Mouse (Mus musculus) midbrain, embryonic 13.5 days (tissue): Measurements from ENCODE around the gene Tdrd5. TPM values are rescaled to one million over a fixed set of nuclear protein-coding genes. Genes with fewer than 3 reads are reported as not detected.
"Not testable (repeated sequence)": the region's sequence is repeated elsewhere in the genome, so short reads cannot be mapped to it uniquely, and the experiment has no call there.

ENCODE experiments used
- ATAC-seq: fragments of 200-750 bp; cut with Nextera tagmentation; 2 replicates; pipeline ENCODE4 v1.8.0; 2017; ENCODE audit warnings: mild to moderate bottlenecking, moderate TSS enrichment, moderate library complexity
- H3K27ac ChIP-seq: fragments of 300-500 bp; sonication (generic); 2 replicates; pipeline ENCODE4 v1.5.1; 2015; ENCODE audit warnings: inconsistent platforms, mild to moderate bottlenecking, moderate library complexity
- H3K27me3 ChIP-seq: fragments of 300-500 bp; sonication (generic); 2 replicates; pipeline ENCODE4 v1.6.1; 2015; ENCODE audit warnings: mild to moderate bottlenecking, inconsistent platforms
- H3K36me3 ChIP-seq: fragments of 300-500 bp; sonication (generic); 2 replicates; pipeline ENCODE4 v1.6.1; 2015; ENCODE audit warnings: mild to moderate bottlenecking, inconsistent platforms
- H3K4me1 ChIP-seq: fragments of 300-500 bp; sonication (generic); replicated peaks from 2 replicates; pipeline ENCODE4 v1.6.1; 2015; ENCODE audit warnings: inconsistent platforms
- H3K4me2 ChIP-seq: fragments of 300-500 bp; sonication (generic); replicated peaks from 2 replicates; pipeline ENCODE4 v1.6.1; 2015; ENCODE audit warnings: moderate library complexity, mild to moderate bottlenecking, inconsistent platforms
- H3K4me3 ChIP-seq: fragments of 300-500 bp; sonication (generic); replicated peaks from 2 replicates; pipeline ENCODE4 v1.5.1; 2015; ENCODE audit warnings: mild to moderate bottlenecking, inconsistent platforms
- H3K9ac ChIP-seq: fragments of 300-500 bp; sonication (generic); replicated peaks from 2 replicates; pipeline ENCODE4 v1.6.1; 2015; ENCODE audit warnings: mild to moderate bottlenecking, inconsistent platforms
- H3K9me3 ChIP-seq: fragments of 300-500 bp; sonication (generic); 2 replicates; pipeline ENCODE4 v1.6.1; 2016; ENCODE audit warnings: mild to moderate bottlenecking, inconsistent platforms
- WGBS: fragments of 180-500 bp; shearing (Covaris S2); methylation state at CpG from one replicate; pipeline ENCODE4 v1.1.7; 2015; 5-methylcytosine and 5-hydroxymethylcytosine counted together
- polyA plus RNA-seq: library from polyadenylated mRNA; unstranded; fragments of >200 nt; fragmentation: Nextera tagmentation; extraction: Ambion mirVana; gene quantifications from 2 replicates; pipeline ENCODE4 v1.2.1, GENCODE M21; 2015

Tdrd5 gene
- polyA plus RNA-seq: 0.27 TPM in 2 replicates

GRCm38 (mm10) chr1:156302911-156303749 lies at the start of gene Tdrd5:
Gene Tdrd5 (minus strand): TSS chr1:156303664.
- Histone ChIP-seq H3K27ac (no peak within 1 kb of the TSS), H3K4me3 (peak within 1 kb of the TSS; percentile 53), H3K9ac (peak within 1 kb of the TSS; percentile 69), H3K4me2 (peak within 1 kb of the TSS; percentile 97), H3K36me3 (no peaks in the 10 kb centered on the region), H3K4me1 (peaks cover 6% of the 10 kb centered on the region; the same call in 1 of the 2 replicates), H3K27me3 (peaks cover 57% of the 10 kb centered on the region), H3K9me3 (no peaks in the 10 kb centered on the region)
- ATAC-seq: peak; percentile 89
- under 1% methylated on average over 84 of the region's 85 CpGs for WGBS

- WGBS: 88% methylated on average over 2 of the region's 2 CpGs
- H3K36me3 ChIP-seq: no peaks in the 10 kb centered on the region
- H3K9ac ChIP-seq: no peak overlapping the region
- H3K4me3 ChIP-seq: no peak overlapping the region
- H3K4me1 ChIP-seq: no peaks in the 10 kb centered on the region
- H3K27me3 ChIP-seq: no peaks in the 10 kb centered on the region
- no peak for ATAC-seq
- H3K27ac ChIP-seq: no peak overlapping the region
- H3K4me2 ChIP-seq: no peak overlapping the region
- no peaks in the 10 kb centered on the region for H3K9me3 ChIP-seq
Measured at GRCm38 (mm10) chr1:156352466-156352865, 49.0 kb upstream of the Tdrd5 start.

- Histone ChIP-seq H3K4me1 (no peaks in the 10 kb centered on the region), H3K9me3 (no peaks in the 10 kb centered on the region), H3K27me3 (no peaks in the 10 kb centered on the region), H3K36me3 (no peaks in the 10 kb centered on the region), H3K9ac (no peak overlapping the region), H3K27ac (no peak overlapping the region), H3K4me2 (no peak overlapping the region), H3K4me3 (no peak overlapping the region)
- no peak for ATAC-seq
- WGBS: 87% methylated on average over 4 of the region's 4 CpGs
Measured at GRCm38 (mm10) chr1:156350441-156350840, 47.0 kb upstream of the Tdrd5 start.

GRCm38 (mm10) chr1:156349031-156349430 lies 45.6 kb upstream of the Tdrd5 start:
- no peaks in the 10 kb centered on the region for H3K27me3 ChIP-seq
- H3K4me1 ChIP-seq: no peaks in the 10 kb centered on the region
- no peak overlapping the region for H3K27ac ChIP-seq
- H3K9me3 ChIP-seq: no peaks in the 10 kb centered on the region
- no peak overlapping the region for H3K4me3 ChIP-seq
- no peak overlapping the region for H3K9ac ChIP-seq
- no peak for ATAC-seq
- no peaks in the 10 kb centered on the region for H3K36me3 ChIP-seq
- WGBS: 85% methylated on average over 4 of the region's 4 CpGs
- no peak overlapping the region for H3K4me2 ChIP-seq

GRCm38 (mm10) chr1:156345633-156346032 lies 42.2 kb upstream of the Tdrd5 start:
- Histone ChIP-seq H3K4me2 (no peak overlapping the region), H3K4me3 (no peak overlapping the region), H3K27ac (no peak overlapping the region), H3K9ac (no peak overlapping the region), H3K36me3 (no peaks in the 10 kb centered on the region), H3K4me1 (no peaks in the 10 kb centered on the region), H3K27me3 (no peaks in the 10 kb centered on the region), H3K9me3 (no peaks in the 10 kb centered on the region)
- 96% methylated on average over 4 of the region's 4 CpGs for WGBS
- no peak for ATAC-seq

GRCm38 (mm10) chr1:156344433-156344832 lies 41.0 kb upstream of the Tdrd5 start:
- H3K4me1 ChIP-seq: no peaks in the 10 kb centered on the region
- no peaks in the 10 kb centered on the region for H3K36me3 ChIP-seq
- H3K4me2 ChIP-seq: no peak overlapping the region
- no peak overlapping the region for H3K9ac ChIP-seq
- no peaks in the 10 kb centered on the region for H3K27me3 ChIP-seq
- H3K9me3 ChIP-seq: no peaks in the 10 kb centered on the region
- H3K27ac ChIP-seq: no peak overlapping the region
- 79% methylated on average over 4 of the region's 4 CpGs for WGBS
- H3K4me3 ChIP-seq: no peak overlapping the region
- no peak for ATAC-seq

- H3K9me3 ChIP-seq: no peaks in the 10 kb centered on the region
- H3K27me3 ChIP-seq: no peaks in the 10 kb centered on the region
- H3K27ac ChIP-seq: no peak overlapping the region
- H3K4me2 ChIP-seq: no peak overlapping the region
- no peak overlapping the region for H3K9ac ChIP-seq
- WGBS: 79% methylated on average over 4 of the region's 4 CpGs
- no peaks in the 10 kb centered on the region for H3K36me3 ChIP-seq
- no peak overlapping the region for H3K4me3 ChIP-seq
- ATAC-seq: no peak
- H3K4me1 ChIP-seq: no peaks in the 10 kb centered on the region
Measured at GRCm38 (mm10) chr1:156340847-156341246, 37.4 kb upstream of the Tdrd5 start.

GRCm38 (mm10) chr1:156323126-156323525 lies 19.7 kb upstream of the Tdrd5 start:
- H3K4me1 ChIP-seq: no peaks in the 10 kb centered on the region
- no peak overlapping the region for H3K4me3 ChIP-seq
- WGBS: 91% methylated on average over 9 of the region's 9 CpGs
- no peak overlapping the region for H3K27ac ChIP-seq
- H3K9ac ChIP-seq: no peak overlapping the region
- H3K4me2 ChIP-seq: no peak overlapping the region
- H3K9me3 ChIP-seq: no peaks in the 10 kb centered on the region
- H3K27me3 ChIP-seq: no peaks in the 10 kb centered on the region
- ATAC-seq: no peak
- no peaks in the 10 kb centered on the region for H3K36me3 ChIP-seq

GRCm38 (mm10) chr1:156310630-156311029 lies 7.2 kb upstream of the Tdrd5 start, which contains the start of gene Nphs2:
Gene Nphs2 (plus strand): TSS chr1:156310727.
- ATAC-seq: no peak
- Histone ChIP-seq H3K4me2 (peak within 1 kb of the TSS; percentile 52), H3K27ac (no peak within 1 kb of the TSS), H3K27me3 (peaks cover 46% of the 10 kb centered on the region), H3K4me1 (peaks cover 6% of the 10 kb centered on the region), H3K4me3 (peak within 1 kb of the TSS; percentile 28), H3K36me3 (no peaks in the 10 kb centered on the region), H3K9me3 (no peaks in the 10 kb centered on the region), H3K9ac (0 out of 2 replicates have a peak within 1 kb of the TSS, but pooled peaks have one; percentile 14)
- WGBS: 3% methylated on average over 29 of the region's 29 CpGs

GRCm38 (mm10) chr1:156308595-156308994 lies 5.1 kb upstream of the Tdrd5 start:
- Histone ChIP-seq H3K27ac (no peak overlapping the region), H3K4me3 (no peak overlapping the region), H3K36me3 (no peaks in the 10 kb centered on the region), H3K4me2 (no peak overlapping the region), H3K4me1 (peaks cover 10% of the 10 kb centered on the region), H3K9me3 (no peaks in the 10 kb centered on the region), H3K9ac (no peak overlapping the region), H3K27me3 (peaks cover 65% of the 10 kb centered on the region)
- no peak for ATAC-seq
- 94% methylated on average over 1 of the region's 1 CpGs for WGBS

GRCm38 (mm10) chr1:156290016-156290415 lies 13.4 kb downstream of the Tdrd5 start:
- no peaks in the 10 kb centered on the region for H3K9me3 ChIP-seq
- no peak overlapping the region for H3K9ac ChIP-seq
- H3K27me3 ChIP-seq: no peaks in the 10 kb centered on the region
- H3K4me2 ChIP-seq: no peak overlapping the region
- ATAC-seq: no peak
- no peak overlapping the region for H3K4me3 ChIP-seq
- WGBS: 99% methylated on average over 6 of the region's 6 CpGs
- H3K4me1 ChIP-seq: no peaks in the 10 kb centered on the region
- no peak overlapping the region for H3K27ac ChIP-seq
- no peaks in the 10 kb centered on the region for H3K36me3 ChIP-seq

- ATAC-seq, H3K9ac ChIP-seq, H3K4me3 ChIP-seq, H3K4me1 ChIP-seq, H3K4me2 ChIP-seq, H3K36me3 ChIP-seq, H3K9me3 ChIP-seq, H3K27ac ChIP-seq, H3K27me3 ChIP-seq: not testable (repeated sequence)
- WGBS: 78% methylated on average over 10 of the region's 10 CpGs
Measured at GRCm38 (mm10) chr1:156289222-156289587, 14.3 kb downstream of the Tdrd5 start.
